Mouse (Mus musculus): ENCODE data around the gene Cit. TPM values are rescaled to one million over a fixed set of nuclear protein-coding genes. Genes with fewer than 3 reads are reported as not detected.

The Cit gene
- polyA plus RNA-seq, 1 experiment from 2014 or later, result 21.5 TPM

Other genes with a start within 250 kb of the Cit start
- 4.4 and 5.1 TPM in 2 replicates for gene Rab35, start 213.4 kb upstream of the Cit start, polyA plus RNA-seq (2015; fragmentation: Nextera tagmentation; extraction: Ambion mirVana)
- 9.1 and 9.7 TPM in 2 replicates for gene Bicdl1, start 113.7 kb upstream of the Cit start, polyA plus RNA-seq (2015; fragmentation: Nextera tagmentation; extraction: Ambion mirVana)
- gene Prkab1, start 179.2 kb downstream of the Cit start, polyA plus RNA-seq (2015; fragmentation: Nextera tagmentation; extraction: Ambion mirVana), result 74.8 and 83.1 TPM in 2 replicates
- not detected in 2 replicates for gene Tmem233, start 238.0 kb downstream of the Cit start, polyA plus RNA-seq (2015; fragmentation: Nextera tagmentation; extraction: Ambion mirVana)

Measured in intestine, embryonic 16.5 days (tissue).